8 mouse cellular contexts compared by ENCODE assay signal in genomic region chr1:168384594-168384955, GRCm38 (mm10). TPM values are rescaled to one million over a fixed set of nuclear protein-coding genes. Genes with fewer than 3 reads are reported as not detected.
DNase-seq lines count a peak whose midpoint lies in the region; ATAC-seq and TF ChIP-seq lines count a peak whose summit lies in the region.

No protein-coding gene starts in this region.

- H3K27me3 ChIP-seq in lung, embryonic 14.5 days (ENCODE audit: insufficient read depth, low read length), result no peaks in the 10 kb centered on the region
- no peaks in the 10 kb centered on the region for H3K27me3 ChIP-seq in intestine, embryonic 16.5 days (replicated peaks; ENCODE audit: control insufficient read depth, insufficient read depth, low read length)
- H3K27me3 ChIP-seq in stomach, embryonic 15.5 days (replicated peaks), result no peaks in the 10 kb centered on the region

- DNase-seq in frontal cortex, postnatal 14 days (ENCODE audit: low spot score in 2 of 2), result no peak
- peak; percentile 61 for DNase-seq in lung, embryonic 14.5 days
- DNase-seq in lung, postnatal 4 days, result no peak
- DNase-seq in right cerebral cortex, postnatal 10 days (ENCODE audit: low spot score in 2 of 2), result no peak
- DNase-seq in adrenal gland, adult 8-10 months, result no peak

- no peak overlapping the region for H3K4me3 ChIP-seq in lung, embryonic 14.5 days (ENCODE audit: low read depth, low read length)
- no peak overlapping the region for H3K4me3 ChIP-seq in intestine, embryonic 16.5 days (ENCODE audit: low read length)
- no peak overlapping the region for H3K4me3 ChIP-seq in stomach, embryonic 15.5 days (replicated peaks)

- peak; percentile 10; the same call in 1 of the 2 replicates for ATAC-seq in frontal cortex, adult (ENCODE audit: low TSS enrichment)
- ATAC-seq in lung, embryonic 14.5 days (ENCODE audit: insufficient read depth), result no peak
- no peak for ATAC-seq in intestine, embryonic 16.5 days
- ATAC-seq in stomach, embryonic 15.5 days (ENCODE audit: insufficient read depth, low FRiP score, low read depth), result no peak

- WGBS in lung, embryonic 14.5 days, result 12% methylated on average over 6 of the region's 6 CpGs
- WGBS in intestine, embryonic 16.5 days, result 40% methylated on average over 6 of the region's 6 CpGs
- 23% methylated on average over 6 of the region's 6 CpGs for WGBS in stomach, embryonic 15.5 days

- 0 out of 2 replicates have a peak, but pooled peaks cover 7% of the 10 kb centered on the region for H3K36me3 ChIP-seq in lung, embryonic 14.5 days (ENCODE audit: insufficient read depth)
- no peaks in the 10 kb centered on the region for H3K36me3 ChIP-seq in intestine, embryonic 16.5 days (ENCODE audit: control insufficient read depth, insufficient read depth, low read length)
- H3K36me3 ChIP-seq in stomach, embryonic 15.5 days, result no peaks in the 10 kb centered on the region

- TF ChIP-seq CTCF in lung, embryonic 14.5 days (IDR thresholded peaks at IDR 0.05; ENCODE audit: low read depth), result no peak

- H3K4me2 ChIP-seq in lung, embryonic 14.5 days, result peak overlapping the region; percentile 4; the same call in 1 of the 2 replicates
- no peak overlapping the region for H3K4me2 ChIP-seq in intestine, embryonic 16.5 days (ENCODE audit: low read depth, low read length)
- no peak overlapping the region for H3K4me2 ChIP-seq in stomach, embryonic 15.5 days

- peak overlapping the region; percentile 84 for H3K27ac ChIP-seq in lung, embryonic 14.5 days (ENCODE audit: low read depth)
- H3K27ac ChIP-seq in intestine, embryonic 16.5 days (ENCODE audit: low read length), result peak overlapping the region; percentile 39
- peak overlapping the region; percentile 64 for H3K27ac ChIP-seq in stomach, embryonic 15.5 days

- H3K9ac ChIP-seq in lung, embryonic 14.5 days, result peak overlapping the region; percentile 9; the same call in 1 of the 2 replicates
- H3K9ac ChIP-seq in intestine, embryonic 16.5 days (ENCODE audit: low read depth, low read length), result no peak overlapping the region
- no peak overlapping the region for H3K9ac ChIP-seq in stomach, embryonic 15.5 days

- no peaks in the 10 kb centered on the region for H3K9me3 ChIP-seq in lung, embryonic 14.5 days (ENCODE audit: low read depth, low read length)
- H3K9me3 ChIP-seq in intestine, embryonic 16.5 days (ENCODE audit: control insufficient read depth, low read length), result no peaks in the 10 kb centered on the region
- no peaks in the 10 kb centered on the region for H3K9me3 ChIP-seq in stomach, embryonic 15.5 days

- peaks cover 69% of the 10 kb centered on the region for H3K4me1 ChIP-seq in lung, embryonic 14.5 days (ENCODE audit: insufficient read depth)
- H3K4me1 ChIP-seq in intestine, embryonic 16.5 days (ENCODE audit: control insufficient read depth, insufficient read depth, low read length), result peaks cover 49% of the 10 kb centered on the region
- peaks cover 63% of the 10 kb centered on the region for H3K4me1 ChIP-seq in stomach, embryonic 15.5 days

RNA-seq across cellular contexts. Expression of gene Pbx1, which starts 47.5 kb away (rescaled TPM):
- polyA plus RNA-seq in lung, embryonic 14.5 days (2014; fragmentation: Nextera tagmentation; extraction: Ambion mirVana), result 48.8 TPM in 2 replicates
- 16.4 and 17.2 TPM in 2 replicates for polyA plus RNA-seq in intestine, embryonic 16.5 days (2015; fragmentation: Nextera tagmentation; extraction: Ambion mirVana)
- polyA plus RNA-seq in stomach, embryonic 15.5 days (2015; fragmentation: Nextera tagmentation; extraction: Ambion mirVana), result 35.1 and 36.2 TPM in 2 replicates
- total RNA-seq in adrenal gland, adult 8-10 months (2022), result 100 to 1,000 TPM; 152 to 211 (median 192) TPM
